Mouse (Mus musculus): ENCODE data around the gene Gm595. TPM values are rescaled to one million over a fixed set of nuclear protein-coding genes. Genes with fewer than 3 reads are reported as not detected.

Gm595 gene
- not detected for polyA plus RNA-seq (2017; shearing (Covaris generic))

GRCm38 (mm10) chrX:48877613-48878012 is at the start of gene Gm595:
TSS of gene Gm595 (minus strand) at chrX:48877713.

Other genes with a start within 250 kb of the Gm595 start
- gene Gpr119, start 203.2 kb downstream of the Gm595 start, polyA plus RNA-seq (2017; shearing (Covaris generic)): not detected
- 22.7 TPM for gene Rbmx2, start 182.7 kb downstream of the Gm595 start, polyA plus RNA-seq (2017; shearing (Covaris generic))

All from inflammation-experienced regulatory T-cells, adult 16 weeks (primary cell).